ENCODE assay signal across 8 mouse cellular contexts in the genomic region with DNA sequence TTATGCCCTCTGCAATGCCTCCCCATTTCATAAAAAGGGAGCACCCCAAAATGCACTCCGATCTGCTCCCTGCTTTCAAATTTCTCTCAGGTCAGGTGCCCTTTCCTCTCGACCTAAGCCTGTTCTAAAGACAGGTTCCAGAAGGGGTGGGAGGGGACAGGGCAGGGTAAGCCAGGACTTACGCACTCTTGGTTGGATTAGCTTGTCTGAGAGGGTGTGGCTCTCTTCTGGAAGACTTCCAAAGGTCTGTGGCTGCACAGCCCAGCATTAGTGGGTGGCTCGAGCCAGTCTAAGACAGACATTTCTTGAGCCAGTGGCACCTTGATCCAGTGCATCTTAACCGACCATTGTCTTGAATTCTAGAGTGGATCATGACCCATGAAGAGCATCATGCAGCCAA. TPM values are rescaled to one million over a fixed set of nuclear protein-coding genes. Genes with fewer than 3 reads are reported as not detected.
A peak's percentile ranks its signal among the peaks of the same experiment; 100 is the strongest.
DNase-seq lines count a peak whose midpoint lies in the region; TF ChIP-seq lines count a peak whose summit lies in the region.
"Had no signal": no experiment of that assay in that cellular context is flagged by ENCODE, and none has a peak within 500 bp of the region (broad histone marks: within the 10 kb centered on the region; RNA-seq: fewer than 3 reads in every experiment).

No protein-coding gene starts in this region.

- H3K4me3 ChIP-seq in kidney, adult 2 months (ENCODE audit: insufficient read depth, low read depth, low read length): no peak overlapping the region

- DNase-seq in kidney, adult 2 months: peak; percentile 38
- no peak for DNase-seq in kidney, postnatal 4 days
- peak; percentile 85 for DNase-seq in R1 (ENCODE audit: low read depth, low spot score)
- DNase-seq in heart, postnatal 10 days: peak; percentile 47 to 50
- DNase-seq in retina, postnatal 7 days (ENCODE audit: low read depth, low spot score): peak; percentile 17
- no peak for DNase-seq in thymus, postnatal 10 days (ENCODE audit: low spot score in 2 of 2)
- no peak for DNase-seq in yolk sac, embryonic 10.5 days (ENCODE audit: low spot score)

- TF ChIP-seq CTCF in kidney, adult 2 months (conservative IDR thresholded peaks at IDR 0.05; ENCODE audit: insufficient read depth, insufficient read length, low read depth, low read length): no peak

- whole genome bisulfite sequencing in kidney, adult 2 months: 42% methylated on average over 5 of the region's 5 CpGs

- intact Hi-C loops in heart, postnatal 10 days (cut with DNase I): no loop called here

- no peak for TF ChIP-seq POLR2A in kidney, adult 2 months (IDR thresholded peaks at IDR 0.05; ENCODE audit: low read depth, low read length)

- H3K27me3 ChIP-seq in kidney, adult 2 months (replicated peaks; ENCODE audit: control insufficient read depth, insufficient read depth, low read length): no peaks in the 10 kb centered on the region
- H3K27me3 ChIP-seq: Patski had no signal

- no peaks in the 10 kb centered on the region; the same call in 1 of the 2 replicates for H3K4me1 ChIP-seq in kidney, adult 2 months (ENCODE audit: control insufficient read depth, insufficient read depth, low read length)

- no peak overlapping the region for H3K27ac ChIP-seq in kidney, adult 2 months (ENCODE audit: insufficient read depth, low read depth, low read length)

- H3K36me3 ChIP-seq in kidney, adult 2 months (ENCODE audit: control insufficient read depth, insufficient read depth, low read length): no peaks in the 10 kb centered on the region; the same call in 1 of the 2 replicates

RNA-seq across cellular contexts. Expression of a gene that starts 18.2 kb away (rescaled TPM):
- 7.9 and 8.1 TPM in 2 replicates for polyA plus RNA-seq in kidney, adult 2 months (2012; rRNA removed)
- total RNA-seq in heart, postnatal 10 days (2021): 10 to 100 TPM; 16.7 to 18.5 TPM

RNA-seq across cellular contexts. Expression of a gene that starts 19.4 kb away (rescaled TPM):
- polyA plus RNA-seq in kidney, adult 2 months (2012; rRNA removed): 44.8 and 56.2 TPM in 2 replicates
- total RNA-seq in heart, postnatal 10 days (2021): 100 to 1,000 TPM; 571 to 624 TPM

RNA-seq across cellular contexts. Expression of a gene that starts 53.6 kb away (rescaled TPM):
- 46.8 and 52.5 TPM in 2 replicates for polyA plus RNA-seq in kidney, adult 2 months (2012; rRNA removed)
- total RNA-seq in heart, postnatal 10 days (2021): 100 to 1,000 TPM; 104 to 109 TPM

RNA-seq across cellular contexts. Expression of a gene that starts 55.2 kb away (rescaled TPM):
- polyA plus RNA-seq in kidney, adult 2 months (2012; rRNA removed): 0.19 and 0.45 TPM in 2 replicates
- under 1 TPM; 0.57 to 0.64 TPM for total RNA-seq in heart, postnatal 10 days (2021)
- polyA plus RNA-seq: Patski had no signal

Comparison
In these comparisons a context has a peak if more than half of its experiments do, and no peak if none do; other contexts are left out.
1. DNase-seq: peak in kidney, adult 2 months (single experiment), R1 (single experiment), heart, postnatal 10 days (2 of 2) and retina, postnatal 7 days (single experiment); none in kidney, postnatal 4 days (0 of 2), thymus, postnatal 10 days (0 of 2) and yolk sac, embryonic 10.5 days (single experiment).